Mouse (Mus musculus) intestine, embryonic 14.5 days (tissue): Measurements from ENCODE around the gene Upk3bl. TPM values are rescaled to one million over a fixed set of nuclear protein-coding genes. Genes with fewer than 3 reads are reported as not detected.
A peak's percentile ranks its signal among the peaks of the same experiment; 100 is the strongest.

ENCODE experiments used
- ATAC-seq: fragments of 200-750 bp; cut with Nextera tagmentation; replicated peaks from 2 replicates; pipeline ENCODE4 v1.8.0; 2017; ENCODE audit warnings: low read depth, moderate number of reproducible peaks, moderate TSS enrichment, moderate library complexity; ENCODE audit not compliant: low FRiP score, low TSS enrichment
- DNase-seq: peaks from one replicate; pipeline ENCODE4 v3.0.0-alpha.2; 2018; ENCODE audit warnings: low spot score
- H3K27ac ChIP-seq: fragments of 300-500 bp; sonication (generic); 2 replicates; pipeline ENCODE4 v1.5.1; 2014; ENCODE audit warnings: low read depth, mild to moderate bottlenecking, control low read depth
- H3K27me3 ChIP-seq: fragments of 300-500 bp; sonication (generic); replicated peaks from 2 replicates; pipeline ENCODE4 v1.6.1; 2014; ENCODE audit warnings: low read length, control low read depth; ENCODE audit not compliant: control insufficient read depth, insufficient read depth
- H3K36me3 ChIP-seq: fragments of 300-500 bp; sonication (generic); 2 replicates; pipeline ENCODE4 v1.6.1; 2014; ENCODE audit warnings: low read length, control low read depth; ENCODE audit not compliant: control insufficient read depth, insufficient read depth
- H3K4me1 ChIP-seq: fragments of 300-500 bp; sonication (generic); replicated peaks from 2 replicates; pipeline ENCODE4 v1.6.1; 2014; ENCODE audit warnings: low read length, control low read depth, mixed read lengths; ENCODE audit not compliant: control insufficient read depth, insufficient read depth
- H3K4me2 ChIP-seq: fragments of 300-500 bp; sonication (generic); 2 replicates; pipeline ENCODE4 v1.6.1; 2014; ENCODE audit warnings: low read length
- H3K4me3 ChIP-seq: fragments of 300-500 bp; sonication (generic); 2 replicates; pipeline ENCODE4 v1.5.1; 2014; ENCODE audit warnings: low read depth, low read length, control low read depth, mixed read lengths
- H3K9ac ChIP-seq: fragments of 300-500 bp; sonication (generic); 2 replicates; pipeline ENCODE4 v1.6.1; 2014; ENCODE audit warnings: mild to moderate bottlenecking, low read length
- H3K9me3 ChIP-seq: fragments of 300-500 bp; sonication (generic); 2 replicates; pipeline ENCODE4 v1.6.1; 2016; ENCODE audit warnings: low read length, control low read depth; ENCODE audit not compliant: control insufficient read depth
- WGBS: fragments of 180-500 bp; shearing (Covaris S2); extraction: QIAGEN DNeasy Blood & Tissue Kit; methylation state at CpG from one replicate; pipeline ENCODE4 v1.1.7; 2014; 5-methylcytosine and 5-hydroxymethylcytosine counted together
- polyA plus RNA-seq: library from polyadenylated mRNA; unstranded; fragments of >200 nt; fragmentation: Nextera tagmentation; extraction: Ambion mirVana; gene quantifications from 2 replicates; pipeline ENCODE4 v1.2.1, GENCODE M21; 2014

The Upk3bl gene
- polyA plus RNA-seq, 1 experiment from 2014 or later, result 0.41 TPM

GRCm38 (mm10) chr5:136073526-136073925 lies 19.2 kb downstream of the Upk3bl start:
- WGBS, result 63% methylated on average over 11 of the region's 11 CpGs
- H3K4me1 ChIP-seq, result 0 out of 2 replicates have a peak, but pooled peaks cover 9% of the 10 kb centered on the region
- H3K27ac ChIP-seq, result no peak overlapping the region
- H3K4me2 ChIP-seq, result no peak overlapping the region
- H3K36me3 ChIP-seq, result no peaks in the 10 kb centered on the region
- DNase-seq, result no peak
- no peaks in the 10 kb centered on the region for H3K27me3 ChIP-seq
- H3K4me3 ChIP-seq, result no peak overlapping the region
- no peak for ATAC-seq
- H3K9me3 ChIP-seq, result no peaks in the 10 kb centered on the region
- H3K9ac ChIP-seq, result no peak overlapping the region

- H3K9me3 ChIP-seq, result no peaks in the 10 kb centered on the region
- no peaks in the 10 kb centered on the region for H3K27me3 ChIP-seq
- H3K4me2 ChIP-seq, result no peak overlapping the region
- no peak overlapping the region for H3K4me3 ChIP-seq
- 0 out of 2 replicates have a peak, but pooled peaks cover 9% of the 10 kb centered on the region for H3K4me1 ChIP-seq
- no peak overlapping the region for H3K9ac ChIP-seq
- ATAC-seq (no peak), DNase-seq (no peak)
- 88% methylated on average over 5 of the region's 5 CpGs for WGBS
- no peak overlapping the region for H3K27ac ChIP-seq
- no peaks in the 10 kb centered on the region for H3K36me3 ChIP-seq
Measured at GRCm38 (mm10) chr5:136075076-136075475, 20.8 kb downstream of the Upk3bl start.

GRCm38 (mm10) chr5:136076284-136076683 lies 22.0 kb downstream of the Upk3bl start:
- no peak overlapping the region for H3K27ac ChIP-seq
- no peaks in the 10 kb centered on the region for H3K27me3 ChIP-seq
- no peaks in the 10 kb centered on the region for H3K36me3 ChIP-seq
- H3K9me3 ChIP-seq, result no peaks in the 10 kb centered on the region
- 0 out of 2 replicates have a peak, but pooled peaks cover 9% of the 10 kb centered on the region for H3K4me1 ChIP-seq
- H3K9ac ChIP-seq, result no peak overlapping the region
- ATAC-seq (no peak), DNase-seq (peak; percentile 71)
- no peak overlapping the region for H3K4me3 ChIP-seq
- 28% methylated on average over 7 of the region's 7 CpGs for WGBS
- no peak overlapping the region for H3K4me2 ChIP-seq

GRCm38 (mm10) chr5:136077001-136077550 lies 22.8 kb downstream of the Upk3bl start:
- ATAC-seq, result no peak
- 80% methylated on average over 9 of the region's 9 CpGs for WGBS

GRCm38 (mm10) chr5:136078136-136078535 lies 23.8 kb downstream of the Upk3bl start:
- 84% methylated on average over 5 of the region's 5 CpGs for WGBS
- 0 out of 2 replicates have a peak, but pooled peaks cover 9% of the 10 kb centered on the region for H3K4me1 ChIP-seq
- H3K27ac ChIP-seq, result no peak overlapping the region
- no peak overlapping the region for H3K4me2 ChIP-seq
- no peak for DNase-seq
- H3K36me3 ChIP-seq, result no peaks in the 10 kb centered on the region
- ATAC-seq, result no peak
- H3K9ac ChIP-seq, result no peak overlapping the region
- no peak overlapping the region for H3K4me3 ChIP-seq
- H3K9me3 ChIP-seq, result no peaks in the 10 kb centered on the region
- H3K27me3 ChIP-seq, result no peaks in the 10 kb centered on the region

More at GRCm38 (mm10) chr5:136077001-136077550, 22.8 kb downstream of the Upk3bl start:
- DNase-seq, result no peak
- Histone ChIP-seq H3K27ac (no peak overlapping the region), H3K9ac (no peak overlapping the region), H3K27me3 (no peaks in the 10 kb centered on the region), H3K4me2 (no peak overlapping the region), H3K36me3 (no peaks in the 10 kb centered on the region), H3K9me3 (no peaks in the 10 kb centered on the region), H3K4me3 (no peak overlapping the region), H3K4me1 (0 out of 2 replicates have a peak, but pooled peaks cover 9% of the 10 kb centered on the region)

GRCm38 (mm10) chr5:136082345-136082744 lies 28.1 kb downstream of the Upk3bl start:
- Histone ChIP-seq H3K27ac (no peak overlapping the region), H3K4me2 (no peak overlapping the region), H3K9me3 (no peaks in the 10 kb centered on the region), H3K4me1 (0 out of 2 replicates have a peak, but pooled peaks cover 3% of the 10 kb centered on the region), H3K9ac (no peak overlapping the region), H3K36me3 (no peaks in the 10 kb centered on the region), H3K4me3 (no peak overlapping the region), H3K27me3 (no peaks in the 10 kb centered on the region)
- ATAC-seq (no peak), DNase-seq (no peak)
- WGBS, result 71% methylated on average over 4 of the region's 4 CpGs

GRCm38 (mm10) chr5:136083669-136084107 lies 29.4 kb downstream of the Upk3bl start, which contains the start of gene Rasa4:
TSS of gene Rasa4 (plus strand) at chr5:136083916.
- DNase-seq (peak; percentile 92), ATAC-seq (peak; percentile 94)
- Histone ChIP-seq H3K36me3 (no peaks in the 10 kb centered on the region), H3K4me2 (peak within 1 kb of the TSS; percentile 96), H3K9me3 (no peaks in the 10 kb centered on the region), H3K27ac (0 out of 2 replicates have a peak within 1 kb of the TSS, but pooled peaks have one; percentile 19), H3K27me3 (no peaks in the 10 kb centered on the region), H3K4me3 (peak within 1 kb of the TSS; percentile 63), H3K4me1 (0 out of 2 replicates have a peak, but pooled peaks cover 3% of the 10 kb centered on the region), H3K9ac (peak within 1 kb of the TSS; percentile 54)
- WGBS, result 0% methylated on average over 27 of the region's 28 CpGs

GRCm38 (mm10) chr5:136084144-136084881 lies 30.0 kb downstream of the Upk3bl start:
- peak overlapping the region; percentile 96 for H3K4me2 ChIP-seq
- peak overlapping the region; percentile 63 for H3K4me3 ChIP-seq
- 0 out of 2 replicates have a peak, but pooled peaks cover 3% of the 10 kb centered on the region for H3K4me1 ChIP-seq
- no peaks in the 10 kb centered on the region for H3K27me3 ChIP-seq
- H3K27ac ChIP-seq, result 0 out of 2 replicates have a peak overlapping the region, but pooled peaks have one; percentile 19
- H3K9me3 ChIP-seq, result no peaks in the 10 kb centered on the region
- ATAC-seq (peak; percentile 22), DNase-seq (peak; percentile 58)
- peak overlapping the region; percentile 54 for H3K9ac ChIP-seq
- WGBS, result 2% methylated on average over 23 of the region's 23 CpGs
- H3K36me3 ChIP-seq, result no peaks in the 10 kb centered on the region
